Mouse (Mus musculus) neural tube, postnatal 0 days (tissue): ENCODE measurements around the gene Cdk20. TPM values are rescaled to one million over a fixed set of nuclear protein-coding genes. Genes with fewer than 3 reads are reported as not detected.

Experiments
- polyA plus RNA-seq: library from polyadenylated mRNA; unstranded; fragments of >200 nt; fragmentation: Nextera tagmentation; extraction: Ambion mirVana; gene quantifications from 2 replicates; pipeline ENCODE4 v1.2.1, GENCODE M21; 2015

The Cdk20 gene
- polyA plus RNA-seq = 19.1 and 21.3 TPM in 2 replicates

GRCm38 (mm10) chr13:64432017-64432995 lies at the start of gene Cdk20:
Gene Cdk20, plus strand, starts transcription at chr13:64432314.

Other genes with a start within 250 kb of the Cdk20 start
- 1.6 and 2.5 TPM in 2 replicates for gene Cdc14b, start 157.0 kb upstream of the Cdk20 start, polyA plus RNA-seq
- gene Aaed1, start 119.6 kb upstream of the Cdk20 start, polyA plus RNA-seq = 15.9 and 23.8 TPM in 2 replicates
- 177 and 182 TPM in 2 replicates for gene Ctsl, start 61.4 kb upstream of the Cdk20 start, polyA plus RNA-seq
- not detected in 2 replicates for gene Fam240b, start 65.5 kb downstream of the Cdk20 start, polyA plus RNA-seq